11 mouse cellular contexts compared by ENCODE assay signal in the genomic region with DNA sequence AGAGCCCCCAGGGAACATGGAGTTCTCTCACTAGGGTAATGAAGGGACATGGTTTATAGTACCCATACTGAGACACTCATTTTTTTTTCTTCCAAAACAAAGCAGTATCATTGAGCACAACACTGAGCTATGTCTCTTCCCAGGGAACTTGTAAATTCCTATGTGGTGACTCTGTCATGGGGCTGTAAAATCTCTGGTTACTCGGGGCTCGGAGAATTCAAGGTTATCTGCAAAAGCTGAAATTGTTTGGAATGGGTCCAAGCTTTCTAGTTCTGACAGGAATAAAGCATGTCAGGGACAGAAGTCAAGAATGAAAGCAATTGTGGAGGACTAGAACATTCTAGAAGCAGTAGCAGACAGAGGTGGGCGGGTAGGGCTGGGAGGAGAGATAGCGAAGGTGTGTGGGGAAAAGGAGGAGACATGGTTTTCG. TPM values are rescaled to one million over a fixed set of nuclear protein-coding genes. Genes with fewer than 3 reads are reported as not detected.
DNase-seq lines count a peak whose midpoint lies in the region; ATAC-seq and TF ChIP-seq lines count a peak whose summit lies in the region.
"Had no signal": no experiment of that assay in that cellular context is flagged by ENCODE, and none has a peak within 500 bp of the region (broad histone marks: within the 10 kb centered on the region; RNA-seq: fewer than 3 reads in every experiment).

No protein-coding gene starts in this region.

- no peak overlapping the region for H3K4me2 ChIP-seq in kidney, embryonic 14.5 days (replicated peaks; ENCODE audit: low read depth, low read length)
- H3K4me2 ChIP-seq in heart, embryonic 11.5 days = no peak overlapping the region
- no peak overlapping the region for H3K4me2 ChIP-seq in limb, embryonic 14.5 days (replicated peaks; ENCODE audit: low read depth, low read length, severe bottlenecking)
- H3K4me2 ChIP-seq: forebrain, embryonic 13.5 days had no signal

- ATAC-seq in kidney, embryonic 14.5 days (ENCODE audit: low FRiP score, low TSS enrichment) = peak; percentile 60; the same call in 1 of the 2 replicates
- ATAC-seq in heart, embryonic 11.5 days (replicated peaks; ENCODE audit: insufficient number of reproducible peaks, low FRiP score, low TSS enrichment) = peak; percentile 33; the same call in 1 of the 2 replicates
- peak; percentile 68 for ATAC-seq in limb, embryonic 14.5 days (ENCODE audit: low FRiP score, low read depth)
- no peak for ATAC-seq in megakaryocyte progenitor cell, adult 5-6 weeks (replicated peaks; ENCODE audit: poor library complexity)
- ATAC-seq: forebrain, embryonic 13.5 days; hindbrain, embryonic 16.5 days had no signal

- no peak for DNase-seq in kidney, postnatal 10 days
- DNase-seq in adrenal gland, postnatal 10 days = peak; percentile 47
- peak; percentile 87 for DNase-seq in limb, embryonic 14.5 days (ENCODE audit: low spot score)
- DNase-seq in frontal cortex, postnatal 14 days (ENCODE audit: low spot score in 2 of 2) = no peak
- no peak for DNase-seq in B cell, adult 2 months
- DNase-seq: right cerebral cortex, adult 18-20 months had no signal

- 60% methylated on average over 5 of the region's 5 CpGs for WGBS in kidney, embryonic 14.5 days
- 34% methylated on average over 5 of the region's 5 CpGs for WGBS in heart, embryonic 11.5 days (ENCODE audit: insufficient replicate concordance)
- 49% methylated on average over 5 of the region's 5 CpGs for WGBS in limb, embryonic 14.5 days

- TF ChIP-seq POLR2A in limb, embryonic 14.5 days (IDR thresholded peaks at IDR 0.05; ENCODE audit: borderline replicate concordance, extremely low read depth, insufficient read depth, insufficient read length) = no peak

- peaks cover 6% of the 10 kb centered on the region; the same call in 1 of the 2 replicates for H3K4me1 ChIP-seq in kidney, embryonic 14.5 days (ENCODE audit: control insufficient read depth, insufficient read depth, low read length)
- peaks cover 14% of the 10 kb centered on the region; the same call in 1 of the 2 replicates for H3K4me1 ChIP-seq in heart, embryonic 11.5 days (ENCODE audit: control insufficient read depth, insufficient read depth, low read length)
- peaks cover 12% of the 10 kb centered on the region for H3K4me1 ChIP-seq in limb, embryonic 14.5 days (ENCODE audit: control insufficient read depth, insufficient read depth, low read length)

- no peak overlapping the region for H3K4me3 ChIP-seq in kidney, embryonic 14.5 days (ENCODE audit: low read length)
- no peak overlapping the region for H3K4me3 ChIP-seq in heart, embryonic 11.5 days (ENCODE audit: low read depth, low read length)
- no peak overlapping the region for H3K4me3 ChIP-seq in limb, embryonic 14.5 days (replicated peaks; ENCODE audit: low read length)
- H3K4me3 ChIP-seq: forebrain, embryonic 13.5 days had no signal

- H3K9me3 ChIP-seq in kidney, embryonic 14.5 days (ENCODE audit: control insufficient read depth, low read length) = no peaks in the 10 kb centered on the region
- no peaks in the 10 kb centered on the region for H3K9me3 ChIP-seq in heart, embryonic 11.5 days (replicated peaks; ENCODE audit: control insufficient read depth, low read length)
- no peaks in the 10 kb centered on the region for H3K9me3 ChIP-seq in limb, embryonic 14.5 days (ENCODE audit: control insufficient read depth, low read length)
- H3K9me3 ChIP-seq: forebrain, embryonic 13.5 days had no signal

- H3K36me3 ChIP-seq in kidney, embryonic 14.5 days (ENCODE audit: control insufficient read depth, insufficient read depth, low read length) = no peaks in the 10 kb centered on the region
- no peaks in the 10 kb centered on the region for H3K36me3 ChIP-seq in heart, embryonic 11.5 days (ENCODE audit: control insufficient read depth, insufficient read depth, low read length)
- H3K36me3 ChIP-seq in limb, embryonic 14.5 days (ENCODE audit: control insufficient read depth, insufficient read depth, low read length) = no peaks in the 10 kb centered on the region

- H3K27me3 ChIP-seq in kidney, embryonic 14.5 days (ENCODE audit: control insufficient read depth, insufficient read depth, low read length) = no peaks in the 10 kb centered on the region
- no peaks in the 10 kb centered on the region for H3K27me3 ChIP-seq in heart, embryonic 11.5 days (ENCODE audit: control insufficient read depth, insufficient read depth, low read length)
- no peaks in the 10 kb centered on the region for H3K27me3 ChIP-seq in limb, embryonic 14.5 days (ENCODE audit: control insufficient read depth, insufficient read depth, low read length)
- H3K27me3 ChIP-seq: forebrain, embryonic 13.5 days had no signal

- H3K27ac ChIP-seq in kidney, embryonic 14.5 days (ENCODE audit: low read depth, low read length) = no peak overlapping the region
- H3K27ac ChIP-seq in heart, embryonic 11.5 days (ENCODE audit: low read depth, low read length) = peak overlapping the region; percentile 77
- peak overlapping the region; percentile 38; the same call in 1 of the 2 replicates for H3K27ac ChIP-seq in limb, embryonic 14.5 days (replicated peaks; ENCODE audit: low read depth, low read length)
- H3K27ac ChIP-seq: forebrain, embryonic 13.5 days had no signal

- no peak overlapping the region for H3K9ac ChIP-seq in kidney, embryonic 14.5 days (ENCODE audit: low read depth, low read length)
- no peak overlapping the region for H3K9ac ChIP-seq in heart, embryonic 11.5 days (ENCODE audit: low read depth, low read length)
- no peak overlapping the region for H3K9ac ChIP-seq in limb, embryonic 14.5 days (ENCODE audit: low read depth, low read length, severe bottlenecking)
- H3K9ac ChIP-seq: forebrain, embryonic 13.5 days had no signal

RNA-seq across cellular contexts. Expression of a gene that starts 36.6 kb away (rescaled TPM):
- 57.5 and 59.1 TPM in 2 replicates for polyA plus RNA-seq in kidney, embryonic 14.5 days (2014; fragmentation: Nextera tagmentation; extraction: Ambion mirVana)
- total RNA-seq in adrenal gland, postnatal 10 days (2021) = 10 to 100 TPM; 33.8 to 43.0 TPM
- 57.0 and 59.6 TPM in 2 replicates for polyA plus RNA-seq in heart, embryonic 11.5 days (2014; fragmentation: Nextera tagmentation; extraction: Ambion mirVana)
- 21.4 and 24.0 TPM in 2 replicates for polyA plus RNA-seq in limb, embryonic 14.5 days (2012; rRNA removed)
- 41.3 and 46.6 TPM in 2 replicates for polyA plus RNA-seq in limb, embryonic 14.5 days (2014; fragmentation: Nextera tagmentation; extraction: Ambion mirVana)
- total RNA-seq in megakaryocyte progenitor cell, adult 5-6 weeks (2015) = 43.6 and 48.4 TPM in 2 replicates
- total RNA-seq in megakaryocyte progenitor cell, adult 5-6 weeks (2017) = 64.4 and 73.5 TPM in 2 replicates

RNA-seq across cellular contexts. Expression of a gene that starts 36.6 kb away (rescaled TPM):
- polyA plus RNA-seq in kidney, embryonic 14.5 days (2014; fragmentation: Nextera tagmentation; extraction: Ambion mirVana) = 53.6 and 70.3 TPM in 2 replicates
- 10 to 100 TPM; 51.6 to 56.7 TPM for total RNA-seq in adrenal gland, postnatal 10 days (2021)
- polyA plus RNA-seq in heart, embryonic 11.5 days (2014; fragmentation: Nextera tagmentation; extraction: Ambion mirVana) = 73.1 and 86.4 TPM in 2 replicates
- polyA plus RNA-seq in limb, embryonic 14.5 days (2012; rRNA removed) = 32.9 and 36.6 TPM in 2 replicates
- 54.1 and 55.7 TPM in 2 replicates for polyA plus RNA-seq in limb, embryonic 14.5 days (2014; fragmentation: Nextera tagmentation; extraction: Ambion mirVana)
- 20.1 and 22.1 TPM in 2 replicates for total RNA-seq in megakaryocyte progenitor cell, adult 5-6 weeks (2015)
- total RNA-seq in megakaryocyte progenitor cell, adult 5-6 weeks (2017) = 28.6 and 30.7 TPM in 2 replicates

Comparison
In these comparisons a context has a peak if more than half of its experiments do, and no peak if none do; other contexts are left out.
1. DNase-seq: peak in adrenal gland, postnatal 10 days (single experiment) and limb, embryonic 14.5 days (single experiment); none in kidney, postnatal 10 days (single experiment), frontal cortex, postnatal 14 days (0 of 2) and B cell, adult 2 months (0 of 2).